Mouse (Mus musculus) midbrain, embryonic 11.5 days (tissue): ENCODE results near the gene Trim41. TPM values are rescaled to one million over a fixed set of nuclear protein-coding genes. Genes with fewer than 3 reads are reported as not detected.

ENCODE experiments used
- ATAC-seq: fragments of 200-750 bp; cut with Nextera tagmentation; 2 replicates; pipeline ENCODE4 v1.8.0; 2017; ENCODE audit warnings: moderate TSS enrichment, moderate library complexity; ENCODE audit not compliant: low FRiP score
- DNase-seq: peaks from one replicate; pipeline ENCODE4 v3.0.0; 2015; ENCODE audit warnings: low spot score; ENCODE audit errors: missing footprints
- H3K27ac ChIP-seq: fragments of 300-500 bp; sonication (generic); 2 replicates; pipeline ENCODE4 v1.5.1; 2014; ENCODE audit warnings: low read depth, low read length
- H3K27me3 ChIP-seq: fragments of 300-500 bp; sonication (generic); 2 replicates; pipeline ENCODE4 v1.6.1; 2014; ENCODE audit warnings: mild to moderate bottlenecking, low read length, moderate library complexity, mixed read lengths; ENCODE audit not compliant: control insufficient read depth, insufficient read depth
- H3K36me3 ChIP-seq: fragments of 300-500 bp; sonication (generic); 2 replicates; pipeline ENCODE4 v1.6.1; 2014; ENCODE audit warnings: mild to moderate bottlenecking, low read length, moderate library complexity, mixed read lengths; ENCODE audit not compliant: control insufficient read depth, insufficient read depth
- H3K4me1 ChIP-seq: fragments of 300-500 bp; sonication (generic); 2 replicates; pipeline ENCODE4 v1.6.1; 2014; ENCODE audit warnings: low read length; ENCODE audit not compliant: control insufficient read depth, insufficient read depth
- H3K4me2 ChIP-seq: fragments of 300-500 bp; sonication (generic); 2 replicates; pipeline ENCODE4 v1.6.1; 2014; ENCODE audit warnings: mild to moderate bottlenecking, moderate library complexity
- H3K4me3 ChIP-seq: fragments of 300-500 bp; sonication (generic); 2 replicates; pipeline ENCODE4 v1.5.1; 2014; ENCODE audit warnings: low read depth, low read length
- H3K9ac ChIP-seq: fragments of 300-500 bp; sonication (generic); 2 replicates; pipeline ENCODE4 v1.6.1; 2014; ENCODE audit warnings: low read length
- H3K9me3 ChIP-seq: fragments of 300-500 bp; sonication (generic); 2 replicates; pipeline ENCODE4 v1.6.1; 2016; ENCODE audit warnings: low read length; ENCODE audit not compliant: control insufficient read depth
- WGBS: fragments of 180-500 bp; shearing (Covaris S2); extraction: QIAGEN DNeasy Blood & Tissue Kit; methylation state at CpG from one replicate; pipeline ENCODE4 v1.1.7; 2014; 5-methylcytosine and 5-hydroxymethylcytosine counted together
- polyA plus RNA-seq: library from polyadenylated mRNA; unstranded; fragments of >200 nt; fragmentation: Nextera tagmentation; extraction: Ambion mirVana; gene quantifications from 2 replicates; pipeline ENCODE4 v1.2.1, GENCODE M21; 2014

Gene Trim41
- polyA plus RNA-seq, 1 experiment from 2014 or later = 3.6 TPM

GRCm38 (mm10) chr11:48809434-48809830 lies 7.7 kb downstream of the Trim41 start:
- H3K36me3 ChIP-seq = peaks cover 44% of the 10 kb centered on the region
- no peak for DNase-seq
- no peak overlapping the region for H3K4me2 ChIP-seq
- no peak overlapping the region for H3K27ac ChIP-seq
- H3K9ac ChIP-seq = no peak overlapping the region
- H3K4me1 ChIP-seq = no peaks in the 10 kb centered on the region
- ATAC-seq = no peak
- WGBS = 70% methylated on average over 4 of the region's 4 CpGs
- H3K4me3 ChIP-seq = no peak overlapping the region
- H3K9me3 ChIP-seq = no peaks in the 10 kb centered on the region
- H3K27me3 ChIP-seq = no peaks in the 10 kb centered on the region

- H3K27ac ChIP-seq = no peak overlapping the region
These were observed 8.3 kb downstream of the Trim41 start for GRCm38 (mm10) chr11:48808737-48809433.

GRCm38 (mm10) chr11:48808304-48808646 lies 8.9 kb downstream of the Trim41 start:
- Histone ChIP-seq H3K36me3 (peaks cover 54% of the 10 kb centered on the region), H3K4me1 (no peaks in the 10 kb centered on the region), H3K9me3 (no peaks in the 10 kb centered on the region), H3K27ac (no peak overlapping the region), H3K4me2 (no peak overlapping the region), H3K9ac (no peak overlapping the region), H3K27me3 (no peaks in the 10 kb centered on the region), H3K4me3 (no peak overlapping the region)
- ATAC-seq (no peak), DNase-seq (no peak)

More at GRCm38 (mm10) chr11:48808737-48809433, 8.3 kb downstream of the Trim41 start:
- Histone ChIP-seq H3K9ac (no peak overlapping the region), H3K4me2 (no peak overlapping the region), H3K9me3 (no peaks in the 10 kb centered on the region), H3K4me3 (no peak overlapping the region), H3K27me3 (no peaks in the 10 kb centered on the region), H3K36me3 (peaks cover 49% of the 10 kb centered on the region), H3K4me1 (no peaks in the 10 kb centered on the region)
- DNase-seq (no peak), ATAC-seq (0 out of 2 replicates have a peak, but pooled peaks have one; percentile 3)
- 65% methylated on average over 16 of the region's 16 CpGs for WGBS

GRCm38 (mm10) chr11:48807563-48808303 lies 9.4 kb downstream of the Trim41 start:
- Histone ChIP-seq H3K4me1 (no peaks in the 10 kb centered on the region), H3K36me3 (peaks cover 59% of the 10 kb centered on the region), H3K27ac (no peak overlapping the region), H3K9ac (no peak overlapping the region), H3K27me3 (no peaks in the 10 kb centered on the region), H3K4me3 (no peak overlapping the region), H3K4me2 (no peak overlapping the region), H3K9me3 (no peaks in the 10 kb centered on the region)
- ATAC-seq (peak; percentile 26), DNase-seq (no peak)
- 74% methylated on average over 14 of the region's 14 CpGs for WGBS

- Histone ChIP-seq H3K36me3 (peaks cover 60% of the 10 kb centered on the region), H3K4me3 (no peak overlapping the region), H3K4me2 (no peak overlapping the region), H3K4me1 (peaks cover 3% of the 10 kb centered on the region; the same call in 1 of the 2 replicates), H3K9me3 (no peaks in the 10 kb centered on the region), H3K9ac (no peak overlapping the region), H3K27me3 (no peaks in the 10 kb centered on the region), H3K27ac (no peak overlapping the region)
- DNase-seq (no peak), ATAC-seq (peak; percentile 56)
- WGBS = 64% methylated on average over 21 of the region's 21 CpGs
These were observed 10.1 kb downstream of the Trim41 start for GRCm38 (mm10) chr11:48806856-48807562.

GRCm38 (mm10) chr11:48804922-48805321 lies 12.2 kb downstream of the Trim41 start:
- peaks cover 62% of the 10 kb centered on the region for H3K36me3 ChIP-seq
- H3K27ac ChIP-seq = no peak overlapping the region
- H3K9me3 ChIP-seq = no peaks in the 10 kb centered on the region
- DNase-seq = no peak
- no peak for ATAC-seq
- H3K4me2 ChIP-seq = no peak overlapping the region
- WGBS = 89% methylated on average over 2 of the region's 2 CpGs
- peaks cover 13% of the 10 kb centered on the region for H3K4me1 ChIP-seq
- H3K27me3 ChIP-seq = no peaks in the 10 kb centered on the region
- H3K4me3 ChIP-seq = no peak overlapping the region
- H3K9ac ChIP-seq = no peak overlapping the region

GRCm38 (mm10) chr11:48803988-48804387 lies 13.2 kb downstream of the Trim41 start:
- H3K9ac ChIP-seq = no peak overlapping the region
- no peak overlapping the region for H3K4me3 ChIP-seq
- H3K9me3 ChIP-seq = no peaks in the 10 kb centered on the region
- H3K27me3 ChIP-seq = no peaks in the 10 kb centered on the region
- ATAC-seq (no peak), DNase-seq (no peak)
- no peak overlapping the region for H3K4me2 ChIP-seq
- H3K36me3 ChIP-seq = peaks cover 59% of the 10 kb centered on the region
- no peak overlapping the region for H3K27ac ChIP-seq
- H3K4me1 ChIP-seq = peaks cover 13% of the 10 kb centered on the region
- 93% methylated on average over 2 of the region's 2 CpGs for WGBS

GRCm38 (mm10) chr11:48801831-48802772 lies 15.1 kb downstream of the Trim41 start:
- ATAC-seq = no peak
- Histone ChIP-seq H3K4me3 (peak overlapping the region; percentile 95), H3K4me1 (peaks cover 17% of the 10 kb centered on the region), H3K9me3 (no peaks in the 10 kb centered on the region), H3K9ac (peak overlapping the region; percentile 95), H3K36me3 (peaks cover 47% of the 10 kb centered on the region), H3K27ac (no peak overlapping the region), H3K27me3 (no peaks in the 10 kb centered on the region), H3K4me2 (peak overlapping the region; percentile 96)
- no peak for DNase-seq
- 79% methylated on average over 17 of the region's 17 CpGs for WGBS
